In the genomic region with DNA sequence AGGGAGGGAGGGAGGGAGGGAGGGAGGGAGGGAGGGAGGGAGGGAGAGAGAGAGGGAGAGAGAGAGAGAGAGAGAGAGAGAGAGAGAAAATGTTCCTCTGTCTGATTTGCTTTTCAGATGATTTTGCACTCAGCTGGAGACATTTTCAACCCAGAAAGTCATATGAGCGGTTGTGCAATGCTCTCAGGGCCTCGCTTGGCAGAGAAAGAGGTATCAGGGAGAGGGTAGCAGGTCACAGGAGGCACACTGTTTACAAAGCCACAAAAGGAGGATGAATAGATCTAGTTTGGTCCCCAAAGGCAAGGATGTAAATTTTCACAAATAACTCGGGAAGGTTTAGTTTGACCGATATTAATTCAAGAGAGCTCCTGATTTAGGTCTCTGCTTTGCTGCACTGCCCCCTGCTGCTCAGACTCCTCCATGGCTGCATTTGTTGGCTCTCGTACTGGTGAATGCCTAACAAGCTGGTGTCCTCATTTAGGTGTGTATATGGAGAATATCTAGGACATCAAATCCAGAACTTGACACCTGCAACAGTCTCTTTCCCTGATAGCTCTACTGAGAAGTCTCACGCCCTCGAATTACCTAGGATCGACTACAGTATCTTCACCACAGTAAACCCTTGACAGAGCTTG, we compare ENCODE assay signal across 8 mouse cellular contexts.
DNase-seq lines count a peak whose midpoint lies in the region; ATAC-seq lines count a peak whose summit lies in the region.

No protein-coding gene starts in this region.

- intact Hi-C loops in left cerebral cortex, postnatal 36 days (cut with DNase I): no loop called here

- no peaks in the 10 kb centered on the region for H3K9me3 ChIP-seq in kidney, embryonic 16.5 days (ENCODE audit: low read length)

- no peaks in the 10 kb centered on the region for H3K36me3 ChIP-seq in kidney, embryonic 16.5 days (ENCODE audit: insufficient read depth, low read length)

- peak; percentile 36 for DNase-seq in kidney, adult 9 months
- peak; percentile 33 to 41 for DNase-seq in adrenal gland, adult 18-20 months (ENCODE audit: low spot score in 2 of 2)
- DNase-seq in heart, postnatal 4 days: peak; percentile 64
- peak; percentile 62 to 72 for DNase-seq in left cerebral cortex, postnatal 36 days (ENCODE audit: low spot score in 2 of 2)
- DNase-seq in right cerebral cortex, postnatal 14 days: peak; percentile 74

- H3K27ac ChIP-seq in kidney, embryonic 16.5 days (ENCODE audit: low read length): no peak overlapping the region

- H3K4me1 ChIP-seq in kidney, embryonic 16.5 days (ENCODE audit: insufficient read depth, low read length): no peaks in the 10 kb centered on the region

- H3K4me3 ChIP-seq in kidney, embryonic 16.5 days (ENCODE audit: low read length): no peak overlapping the region

- H3K4me2 ChIP-seq in kidney, embryonic 16.5 days (replicated peaks; ENCODE audit: low read depth, low read length): no peak overlapping the region

- WGBS in kidney, embryonic 16.5 days: 54% methylated on average over 8 of the region's 8 CpGs

- H3K27me3 ChIP-seq in kidney, embryonic 16.5 days (ENCODE audit: insufficient read depth, low read length): no peaks in the 10 kb centered on the region

- ATAC-seq in kidney, embryonic 16.5 days (ENCODE audit: low FRiP score, low TSS enrichment): no peak
- peak; percentile 63; the same call in 1 of the 2 replicates for ATAC-seq in common myeloid progenitor, adult 5-6 weeks (replicated peaks; ENCODE audit: low read depth, poor library complexity, severe bottlenecking)
- ATAC-seq in megakaryocyte, adult 5-6 weeks (ENCODE audit: poor library complexity, severe bottlenecking): no peak

- H3K9ac ChIP-seq in kidney, embryonic 16.5 days (replicated peaks; ENCODE audit: low read length): no peak overlapping the region
